Mouse (Mus musculus) naive thymus-derived CD4-positive, alpha-beta T cell, adult 2 months (primary cell): ENCODE data around the gene Pdia2.

Experiments
- DNase-seq: peaks from one replicate; pipeline ENCODE4 v3.0.0-alpha.2; 2011; ENCODE audit warnings: low read depth

The Pdia2 gene

DNA sequence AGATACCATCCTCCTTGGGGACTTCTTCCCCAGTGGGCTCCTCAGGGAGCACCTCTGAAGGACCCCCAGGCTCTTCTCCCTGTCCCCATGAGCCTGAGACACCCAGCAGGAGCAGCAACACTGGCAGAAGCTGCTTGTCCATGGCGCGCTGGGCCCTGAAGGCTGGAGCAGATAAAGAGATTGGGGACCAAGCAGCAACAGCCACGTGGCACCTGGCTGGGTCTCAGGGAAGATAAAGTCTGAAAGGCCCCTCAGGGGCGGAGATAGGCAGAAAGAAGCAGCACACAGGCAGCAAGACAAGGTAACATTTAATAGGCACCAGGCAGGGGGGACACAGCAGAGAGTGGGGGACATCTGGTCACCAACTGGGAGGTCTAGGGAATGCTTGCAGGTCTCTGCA lies at the start of gene Pdia2:
Gene Pdia2, minus strand, starts transcription at position 196 of the 400 bp plus-strand sequence.
- no peak for DNase-seq

- peak; percentile 96 for DNase-seq
Measured at GRCm38 (mm10) chr17:26244101-26244841, 45.4 kb upstream of the Pdia2 start, which contains the start of gene Fam234a. Fam234a (minus strand) TSS chr17:26244242.

DNA sequence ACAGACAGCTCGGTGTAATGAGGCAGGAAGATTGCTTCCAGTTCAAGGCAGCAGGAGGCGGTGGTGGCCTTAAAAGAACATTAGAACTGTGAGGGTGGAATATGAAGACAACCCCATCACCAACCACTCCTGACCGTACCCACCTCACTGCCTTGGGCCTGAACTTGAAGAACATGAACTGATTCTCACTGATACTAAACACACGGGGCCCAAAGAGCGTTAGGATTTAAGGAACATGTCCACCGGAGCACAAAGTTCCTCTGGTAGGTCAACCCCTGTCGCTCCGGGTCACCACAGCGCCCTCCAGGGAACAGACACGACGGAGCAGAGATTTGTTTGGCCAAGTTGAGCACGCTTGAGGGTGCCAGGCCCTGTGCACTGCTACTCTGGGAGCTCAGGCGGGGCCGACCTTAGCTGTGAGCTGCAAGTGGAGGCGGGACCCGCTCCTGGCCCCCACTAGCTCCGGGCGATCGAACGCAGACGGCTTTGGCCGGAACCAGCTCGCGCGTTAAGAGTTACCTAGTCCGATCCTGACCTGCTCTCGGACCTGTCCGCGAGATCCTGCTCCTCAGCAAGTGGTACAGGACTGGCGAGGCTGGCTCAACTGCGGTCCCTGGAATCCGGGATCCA lies 44.7 kb upstream of the Pdia2 start:
- DNase-seq = peak; percentile 83

DNA sequence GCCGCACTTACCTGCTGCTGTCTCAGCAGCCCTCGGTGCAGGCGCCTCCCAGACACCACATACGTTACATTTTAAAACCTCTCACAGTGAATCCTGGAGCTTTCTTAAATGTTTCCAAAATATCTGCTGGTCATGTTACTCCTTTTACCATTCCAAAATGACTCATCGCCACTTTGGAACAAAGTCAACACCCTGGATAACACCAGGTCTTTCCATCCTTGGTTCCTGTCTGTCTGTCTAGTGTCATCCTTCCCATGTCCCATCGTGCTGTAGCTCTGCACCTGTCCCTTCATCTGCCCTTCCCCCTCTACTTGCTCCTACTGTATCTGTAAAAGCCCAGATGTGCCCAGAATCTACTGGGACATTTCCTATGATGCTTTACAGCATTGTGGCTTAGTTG lies 42.1 kb upstream of the Pdia2 start:
- DNase-seq = no peak

- no peak for DNase-seq
Measured at GRCm38 (mm10) chr17:26240120-26240790, 41.4 kb upstream of the Pdia2 start.

DNA sequence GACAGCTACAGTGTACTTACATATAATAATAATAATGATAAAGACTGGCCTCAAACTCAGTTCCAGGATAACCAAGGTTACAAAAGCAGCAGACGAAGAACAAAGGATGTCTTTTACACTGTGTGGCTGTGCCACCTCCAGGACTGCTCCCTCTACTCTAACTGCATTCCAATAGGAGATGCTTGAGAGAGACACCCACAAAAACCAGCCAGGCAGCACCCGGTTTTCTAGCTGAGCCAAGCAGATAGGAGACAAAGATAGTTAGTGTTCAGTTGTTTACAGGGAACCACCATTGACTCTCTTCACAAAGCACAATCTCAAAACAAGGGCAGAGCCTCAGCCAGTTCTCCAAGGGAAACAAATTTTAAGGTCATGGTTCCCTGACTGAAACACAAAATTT lies 40.7 kb upstream of the Pdia2 start:
- DNase-seq = no peak

DNA sequence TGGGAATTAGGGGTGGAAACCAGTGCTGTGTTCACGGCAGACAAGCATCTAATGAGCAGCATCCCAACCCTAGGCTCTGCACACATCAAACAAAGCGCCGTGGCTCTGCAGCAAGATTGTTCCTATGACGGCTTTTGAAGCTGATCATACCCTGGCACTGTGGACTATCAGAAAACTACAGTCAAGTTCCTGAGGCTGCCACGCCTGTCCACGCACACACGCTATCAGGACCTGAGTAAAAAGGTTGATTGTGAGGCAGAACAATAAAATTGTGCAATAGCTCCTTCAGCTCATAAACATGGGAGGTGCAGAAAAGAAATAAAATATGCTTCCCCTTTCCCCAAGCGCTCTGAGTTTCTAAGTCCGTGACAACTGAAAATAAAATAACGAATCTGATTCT lies 38.8 kb upstream of the Pdia2 start:
- no peak for DNase-seq

- no peak for DNase-seq
Measured at GRCm38 (mm10) chr17:26235077-26235815, 36.4 kb upstream of the Pdia2 start.

DNA sequence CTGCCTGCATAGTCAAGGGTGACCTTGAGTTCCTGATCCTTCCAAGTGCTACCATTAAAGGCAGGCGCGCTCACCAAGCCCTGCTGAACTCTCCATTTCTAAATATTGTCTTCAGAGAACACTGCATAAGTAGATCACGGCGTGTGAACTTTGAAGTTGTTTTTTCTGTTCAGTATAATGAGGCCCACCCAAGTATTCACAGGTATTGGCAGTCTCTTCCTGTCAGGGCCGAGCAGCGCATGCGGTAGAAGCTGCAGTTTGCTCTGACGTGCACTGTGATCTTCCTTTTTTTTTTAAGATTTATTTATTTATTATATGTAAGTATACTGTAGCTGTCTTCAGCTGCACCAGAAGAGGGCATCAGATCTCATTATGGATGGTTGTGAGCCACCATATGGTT lies 35.5 kb upstream of the Pdia2 start:
- peak; percentile 64 for DNase-seq

- DNase-seq = peak; percentile 64
Measured at GRCm38 (mm10) chr17:26232863-26233262, 34.0 kb upstream of the Pdia2 start.

- DNase-seq = no peak
Measured at GRCm38 (mm10) chr17:26231156-26231555, 32.3 kb upstream of the Pdia2 start.

DNA sequence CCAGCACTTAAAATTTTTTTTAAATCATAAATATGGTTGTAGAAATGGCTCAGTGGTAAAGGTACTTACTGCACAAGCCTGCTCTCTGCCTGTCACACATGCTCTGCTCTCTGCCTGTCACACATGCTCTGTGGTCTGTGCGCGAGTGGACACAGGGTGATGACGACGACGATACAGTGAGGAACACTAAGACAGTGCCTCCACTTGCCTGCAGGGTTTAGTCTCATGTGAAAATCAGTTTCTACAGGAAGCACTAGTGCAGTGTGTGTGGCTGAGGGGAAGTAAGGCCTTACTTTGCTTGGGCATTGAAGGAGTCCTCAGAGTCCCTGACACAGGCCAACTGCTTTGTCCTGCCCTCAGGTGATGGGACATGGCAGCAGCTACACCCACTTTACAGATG lies 30.9 kb upstream of the Pdia2 start:
- peak; percentile 60 for DNase-seq

- no peak for DNase-seq
Measured at GRCm38 (mm10) chr17:26225150-26225549, 26.3 kb upstream of the Pdia2 start.

- DNase-seq = no peak
Measured at GRCm38 (mm10) chr17:26221508-26221907, 22.6 kb upstream of the Pdia2 start.

DNA sequence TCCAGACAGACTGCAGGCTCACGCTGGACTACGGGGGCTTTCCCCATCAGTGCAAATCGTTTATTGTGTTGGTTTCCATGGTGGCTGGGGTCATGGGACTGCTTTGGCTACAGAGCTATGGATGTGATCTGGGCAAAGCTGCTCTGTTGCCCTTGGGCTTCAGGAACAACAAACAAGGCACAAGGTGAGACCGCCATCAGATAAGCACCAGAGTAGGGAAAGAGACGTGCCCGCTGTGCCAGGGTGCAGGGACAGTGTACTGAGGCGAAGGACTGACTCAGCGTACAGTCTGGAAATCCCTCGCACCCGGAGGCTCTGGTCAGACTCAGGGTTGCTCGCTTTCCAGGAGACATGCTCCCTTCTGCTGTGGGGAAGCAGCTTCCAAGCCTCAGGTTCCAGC lies 13.8 kb upstream of the Pdia2 start:
- no peak for DNase-seq

GRCm38 (mm10) chr17:26212241-26212640 lies 13.4 kb upstream of the Pdia2 start:
- DNase-seq = no peak

GRCm38 (mm10) chr17:26207686-26208085 lies 8.8 kb upstream of the Pdia2 start, which contains the start of gene Arhgdig:
Arhgdig (minus strand) TSS chr17:26207786.
- no peak for DNase-seq

DNA sequence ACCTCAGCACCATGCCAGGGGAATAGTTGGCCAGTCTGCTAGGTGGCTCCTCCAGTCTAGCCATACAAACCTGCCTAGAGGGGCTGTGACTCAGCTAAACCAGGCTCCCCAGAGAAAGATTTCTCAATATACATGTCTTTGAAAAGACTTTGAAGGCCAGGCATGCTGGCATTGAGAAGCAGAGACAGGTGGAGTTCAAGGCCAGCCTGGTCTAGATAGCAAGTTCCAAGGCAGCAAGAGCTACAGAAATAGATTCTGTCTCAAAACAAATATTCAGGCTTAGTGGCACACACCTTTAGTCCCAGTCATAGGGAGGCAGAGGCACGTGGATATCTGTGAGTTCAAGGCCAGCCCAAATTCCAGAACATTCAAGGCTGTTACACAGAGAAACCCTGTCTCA lies 7.5 kb upstream of the Pdia2 start:
- no peak for DNase-seq

- DNase-seq = no peak
Measured at GRCm38 (mm10) chr17:26204766-26205165, 5.9 kb upstream of the Pdia2 start.

DNA sequence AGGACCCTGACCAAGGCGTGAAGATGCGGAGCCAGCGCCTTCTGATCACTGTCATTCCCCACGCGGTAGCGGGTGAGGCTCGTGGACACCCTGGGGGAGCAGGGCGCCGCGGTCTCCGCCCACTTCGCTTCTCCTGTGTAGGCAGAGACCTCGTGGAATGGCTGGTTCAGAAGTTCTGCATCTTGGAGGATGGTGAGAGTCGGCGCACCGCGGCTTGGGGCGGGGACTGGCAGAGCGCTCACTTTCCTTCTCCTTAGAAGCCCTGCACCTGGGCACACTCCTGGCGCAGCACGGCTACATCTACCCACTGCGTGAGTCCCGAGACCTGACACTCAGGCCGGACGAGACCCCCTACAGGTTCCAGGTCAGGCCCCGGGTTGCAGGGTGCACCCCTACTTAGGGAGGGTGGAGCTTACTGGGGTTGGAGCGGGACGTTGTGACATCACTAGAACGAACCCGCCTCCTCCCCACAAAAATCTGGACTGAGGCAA lies 4.5 kb upstream of the Pdia2 start:
- peak; percentile 60 for DNase-seq

DNA sequence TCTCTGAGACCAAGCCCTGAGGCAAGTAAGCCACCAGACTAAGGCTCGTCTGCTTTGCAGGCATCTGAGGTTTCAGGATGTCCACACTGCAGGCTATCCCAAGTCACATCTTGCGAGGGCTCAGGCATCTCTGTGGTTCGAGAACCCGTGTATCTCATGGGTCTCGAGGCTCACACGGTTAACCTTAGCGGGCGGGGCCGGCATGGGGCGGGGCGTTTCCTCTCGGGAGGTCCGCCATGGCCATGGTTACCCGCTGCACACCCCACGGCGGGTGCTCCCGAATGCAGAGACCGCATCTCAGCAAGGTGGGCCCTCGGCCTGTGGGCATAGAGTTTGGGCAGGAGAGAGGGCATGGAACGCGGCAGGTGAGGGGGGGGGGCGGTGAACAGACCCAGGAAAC lies 3.9 kb upstream of the Pdia2 start, which contains the start of gene Rgs11:
Gene Rgs11, plus strand, starts transcription at position 215 of the 400 bp plus-strand sequence.
- peak; percentile 64 for DNase-seq

GRCm38 (mm10) chr17:26201998-26202397 lies 3.1 kb upstream of the Pdia2 start:
- no peak for DNase-seq
